Mouse (Mus musculus) liver, adult 2 months (tissue): ENCODE measurements around the gene Tab1.

Experiments
- CTCF ChIP-seq: fragments of 200-500 bp; IDR thresholded peaks from 2 replicates; pipeline ENCODE4 v1.5.1; 2011; ENCODE audit warnings: low read depth, low read length, control low read depth
- POLR2A ChIP-seq: fragments of 200-500 bp; IDR thresholded peaks from 2 replicates; pipeline ENCODE4 v1.6.1; 2011; ENCODE audit warnings: low read length, control low read depth; ENCODE audit not compliant: insufficient read depth; ENCODE audit errors: extremely low read depth

GRCm38 (mm10) chr15:80171286-80171685 is 38.4 kb downstream of the Tab1 start:
- TF ChIP-seq CTCF (no peak), POLR2A (no peak)
